In genomic region chr4:116708791-116709390, GRCm38 (mm10) we compare ENCODE assay signal across 7 mouse cellular contexts. TPM values are rescaled to one million over a fixed set of nuclear protein-coding genes. Genes with fewer than 3 reads are reported as not detected.
DNase-seq lines count a peak whose midpoint lies in the region; ATAC-seq and TF ChIP-seq lines count a peak whose summit lies in the region.

No protein-coding gene starts in this region.

- H3K27ac ChIP-seq in lung, postnatal 0 days (ENCODE audit: low read length), result no peak overlapping the region
- H3K27ac ChIP-seq in embryonic facial prominence, embryonic 12.5 days, result no peak overlapping the region
- no peak overlapping the region for H3K27ac ChIP-seq in midbrain, embryonic 15.5 days

- H3K4me1 ChIP-seq in lung, postnatal 0 days (ENCODE audit: insufficient read depth, low read depth, low read length), result peaks cover 10% of the 10 kb centered on the region; the same call in 1 of the 2 replicates
- peaks cover 4% of the 10 kb centered on the region for H3K4me1 ChIP-seq in embryonic facial prominence, embryonic 12.5 days
- H3K4me1 ChIP-seq in midbrain, embryonic 15.5 days, result peaks cover 13% of the 10 kb centered on the region

- no peak for ATAC-seq in lung, postnatal 0 days
- no peak for ATAC-seq in embryonic facial prominence, embryonic 12.5 days (ENCODE audit: insufficient number of reproducible peaks, insufficient read depth, low FRiP score, low TSS enrichment)
- peak; percentile 43 for ATAC-seq in midbrain, embryonic 15.5 days (replicated peaks)

- WGBS in lung, postnatal 0 days, result 5% methylated on average over 9 of the region's 9 CpGs
- WGBS in embryonic facial prominence, embryonic 12.5 days, result 7% methylated on average over 9 of the region's 9 CpGs
- 6% methylated on average over 9 of the region's 9 CpGs for WGBS in midbrain, embryonic 15.5 days

- peak overlapping the region; percentile 23 for H3K9ac ChIP-seq in lung, postnatal 0 days (replicated peaks; ENCODE audit: low read depth)
- H3K9ac ChIP-seq in embryonic facial prominence, embryonic 12.5 days, result peak overlapping the region; percentile 55
- peak overlapping the region; percentile 43 for H3K9ac ChIP-seq in midbrain, embryonic 15.5 days

- H3K27me3 ChIP-seq in lung, postnatal 0 days (replicated peaks; ENCODE audit: insufficient read depth, low read length), result no peaks in the 10 kb centered on the region
- no peaks in the 10 kb centered on the region for H3K27me3 ChIP-seq in embryonic facial prominence, embryonic 12.5 days
- no peaks in the 10 kb centered on the region for H3K27me3 ChIP-seq in midbrain, embryonic 15.5 days (replicated peaks)

- peak overlapping the region; percentile 73 for H3K4me2 ChIP-seq in lung, postnatal 0 days (replicated peaks; ENCODE audit: low read depth, low read length)
- H3K4me2 ChIP-seq in embryonic facial prominence, embryonic 12.5 days (replicated peaks), result peak overlapping the region; percentile 90
- H3K4me2 ChIP-seq in midbrain, embryonic 15.5 days, result peak overlapping the region; percentile 86

- H3K9me3 ChIP-seq in lung, postnatal 0 days (ENCODE audit: low read length), result no peaks in the 10 kb centered on the region
- no peaks in the 10 kb centered on the region for H3K9me3 ChIP-seq in embryonic facial prominence, embryonic 12.5 days
- no peaks in the 10 kb centered on the region for H3K9me3 ChIP-seq in midbrain, embryonic 15.5 days

- peak; percentile 12 for DNase-seq in lung, postnatal 0 days (ENCODE audit: low spot score)
- no peak for DNase-seq in lung, postnatal 10 days
- peak; percentile 23 for DNase-seq in induced T-regulatory cell, adult 2 months (ENCODE audit: low read depth)
- DNase-seq in right cerebral cortex, postnatal 25 days, result no peak
- no peak for DNase-seq in gastrocnemius, postnatal 36 days

- TF ChIP-seq CTCF in lung, postnatal 0 days (IDR thresholded peaks at IDR 0.05), result no peak

- H3K36me3 ChIP-seq in lung, postnatal 0 days (ENCODE audit: insufficient read depth, low read length), result no peaks in the 10 kb centered on the region
- peaks cover 4% of the 10 kb centered on the region; the same call in 1 of the 2 replicates for H3K36me3 ChIP-seq in embryonic facial prominence, embryonic 12.5 days
- H3K36me3 ChIP-seq in midbrain, embryonic 15.5 days (replicated peaks), result no peaks in the 10 kb centered on the region

- no peak for TF ChIP-seq EP300 in lung, postnatal 0 days (IDR thresholded peaks at IDR 0.05)

- peak overlapping the region; percentile 44 for H3K4me3 ChIP-seq in lung, postnatal 0 days (ENCODE audit: low read depth, low read length)
- H3K4me3 ChIP-seq in embryonic facial prominence, embryonic 12.5 days, result peak overlapping the region; percentile 59
- peak overlapping the region; percentile 63 for H3K4me3 ChIP-seq in midbrain, embryonic 15.5 days

- intact Hi-C loops in gastrocnemius, postnatal 36 days (cut with DNase I), result no loop called here

RNA-seq across cellular contexts. Expression of gene Ccdc163, which starts 0.6 kb away (rescaled TPM):
- polyA plus RNA-seq in lung, postnatal 0 days (2015; fragmentation: Nextera tagmentation; extraction: Ambion mirVana), result 17.3 and 21.9 TPM in 2 replicates
- 25.2 and 26.3 TPM in 2 replicates for polyA plus RNA-seq in embryonic facial prominence, embryonic 12.5 days (2016; fragmentation: Nextera tagmentation; extraction: Ambion mirVana)
- 11.3 and 11.5 TPM in 2 replicates for polyA plus RNA-seq in midbrain, embryonic 15.5 days (2015; fragmentation: Nextera tagmentation; extraction: Ambion mirVana)
- 1 to 10 TPM; 2.0 to 2.2 TPM for total RNA-seq in gastrocnemius, postnatal 36 days (2021)

RNA-seq across cellular contexts. Expression of gene Mmachc, which starts 0.7 kb away (rescaled TPM):
- 6.9 and 7.1 TPM in 2 replicates for polyA plus RNA-seq in lung, postnatal 0 days (2015; fragmentation: Nextera tagmentation; extraction: Ambion mirVana)
- polyA plus RNA-seq in embryonic facial prominence, embryonic 12.5 days (2016; fragmentation: Nextera tagmentation; extraction: Ambion mirVana), result 26.4 and 28.5 TPM in 2 replicates
- 22.2 and 22.6 TPM in 2 replicates for polyA plus RNA-seq in midbrain, embryonic 15.5 days (2015; fragmentation: Nextera tagmentation; extraction: Ambion mirVana)
- 10 to 100 TPM; 30.3 to 32.5 TPM for total RNA-seq in gastrocnemius, postnatal 36 days (2021)

RNA-seq across cellular contexts. Expression of gene Tesk2, which starts 11.9 kb away (rescaled TPM):
- polyA plus RNA-seq in lung, postnatal 0 days (2015; fragmentation: Nextera tagmentation; extraction: Ambion mirVana), result 4.0 and 4.3 TPM in 2 replicates
- polyA plus RNA-seq in embryonic facial prominence, embryonic 12.5 days (2016; fragmentation: Nextera tagmentation; extraction: Ambion mirVana), result 11.8 TPM in 2 replicates
- 2.6 and 2.9 TPM in 2 replicates for polyA plus RNA-seq in midbrain, embryonic 15.5 days (2015; fragmentation: Nextera tagmentation; extraction: Ambion mirVana)
- total RNA-seq in gastrocnemius, postnatal 36 days (2021), result 1 to 10 TPM; 1.7 to 2.0 TPM

RNA-seq across cellular contexts. Expression of gene Prdx1, which starts 23.5 kb away (rescaled TPM):
- polyA plus RNA-seq in lung, postnatal 0 days (2015; fragmentation: Nextera tagmentation; extraction: Ambion mirVana), result 1,065 and 1,091 TPM in 2 replicates
- 1,087 and 1,115 TPM in 2 replicates for polyA plus RNA-seq in embryonic facial prominence, embryonic 12.5 days (2016; fragmentation: Nextera tagmentation; extraction: Ambion mirVana)
- polyA plus RNA-seq in midbrain, embryonic 15.5 days (2015; fragmentation: Nextera tagmentation; extraction: Ambion mirVana), result 370 and 378 TPM in 2 replicates
- total RNA-seq in gastrocnemius, postnatal 36 days (2021), result 100 to 1,000 TPM; 190 to 226 TPM

RNA-seq across cellular contexts. Expression of gene Akr1a1, which starts 57.4 kb away (rescaled TPM):
- polyA plus RNA-seq in lung, postnatal 0 days (2015; fragmentation: Nextera tagmentation; extraction: Ambion mirVana), result 699 and 734 TPM in 2 replicates
- 689 and 706 TPM in 2 replicates for polyA plus RNA-seq in embryonic facial prominence, embryonic 12.5 days (2016; fragmentation: Nextera tagmentation; extraction: Ambion mirVana)
- 675 and 714 TPM in 2 replicates for polyA plus RNA-seq in midbrain, embryonic 15.5 days (2015; fragmentation: Nextera tagmentation; extraction: Ambion mirVana)
- 100 to 1,000 TPM; 169 to 180 TPM for total RNA-seq in gastrocnemius, postnatal 36 days (2021)

Comparison
In these comparisons a context has a peak if more than half of its experiments do, and no peak if none do; other contexts are left out.
1. DNase-seq: peak in lung, postnatal 0 days (single experiment) and induced T-regulatory cell, adult 2 months (single experiment); none in lung, postnatal 10 days (single experiment), right cerebral cortex, postnatal 25 days (single experiment) and gastrocnemius, postnatal 36 days (0 of 2).
2. Peak in every context shown above with its lines, with median percentiles within 50 percentile points of each other: H3K4me2 ChIP-seq, H3K4me3 ChIP-seq and H3K9ac ChIP-seq.